Mouse (Mus musculus) erythroblast, embryonic 14.5 days (primary cell): ENCODE measurements around the gene Spef1. TPM values are rescaled to one million over a fixed set of nuclear protein-coding genes. Genes with fewer than 3 reads are reported as not detected.

ENCODE experiments used
- H3K27me3 ChIP-seq: 2 replicates; pipeline ENCODE4 v1.6.1; 2012; ENCODE audit warnings: inconsistent platforms; ENCODE audit not compliant: control insufficient read depth
- H3K36me3 ChIP-seq: 2 replicates; pipeline ENCODE4 v1.6.1; 2012; ENCODE audit warnings: mild to moderate bottlenecking, inconsistent platforms; ENCODE audit not compliant: control insufficient read depth
- H3K4me1 ChIP-seq: 2 replicates; pipeline ENCODE4 v1.6.1; 2012; ENCODE audit warnings: inconsistent platforms; ENCODE audit not compliant: control insufficient read depth
- H3K4me3 ChIP-seq: replicated peaks from 2 replicates; pipeline ENCODE3; 2012; ENCODE audit warnings: moderate library complexity, mild to moderate bottlenecking, inconsistent platforms
- H3K9me3 ChIP-seq: 2 replicates; pipeline ENCODE4 v1.6.1; 2012; ENCODE audit warnings: low read length, inconsistent platforms, mixed read lengths; ENCODE audit not compliant: control insufficient read depth
- GATA1 ChIP-seq: IDR thresholded peaks from 2 replicates; pipeline ENCODE4 v1.6.1; 2012; ENCODE audit warnings: low read length, inconsistent platforms, mixed read lengths
- TAL1 ChIP-seq: IDR thresholded peaks from 3 replicates; pipeline ENCODE4 v1.6.1; 2012; ENCODE audit warnings: low read length, inconsistent platforms, mixed read lengths
- polyA plus RNA-seq: library from polyadenylated mRNA; stranded (reverse); fragments of >175 nt; gene quantifications from 2 replicates; pipeline ENCODE4 v1.2.3, GENCODE M21; 2012

Spef1 gene
- polyA plus RNA-seq, 1 experiment, result 2.1 TPM

DNA sequence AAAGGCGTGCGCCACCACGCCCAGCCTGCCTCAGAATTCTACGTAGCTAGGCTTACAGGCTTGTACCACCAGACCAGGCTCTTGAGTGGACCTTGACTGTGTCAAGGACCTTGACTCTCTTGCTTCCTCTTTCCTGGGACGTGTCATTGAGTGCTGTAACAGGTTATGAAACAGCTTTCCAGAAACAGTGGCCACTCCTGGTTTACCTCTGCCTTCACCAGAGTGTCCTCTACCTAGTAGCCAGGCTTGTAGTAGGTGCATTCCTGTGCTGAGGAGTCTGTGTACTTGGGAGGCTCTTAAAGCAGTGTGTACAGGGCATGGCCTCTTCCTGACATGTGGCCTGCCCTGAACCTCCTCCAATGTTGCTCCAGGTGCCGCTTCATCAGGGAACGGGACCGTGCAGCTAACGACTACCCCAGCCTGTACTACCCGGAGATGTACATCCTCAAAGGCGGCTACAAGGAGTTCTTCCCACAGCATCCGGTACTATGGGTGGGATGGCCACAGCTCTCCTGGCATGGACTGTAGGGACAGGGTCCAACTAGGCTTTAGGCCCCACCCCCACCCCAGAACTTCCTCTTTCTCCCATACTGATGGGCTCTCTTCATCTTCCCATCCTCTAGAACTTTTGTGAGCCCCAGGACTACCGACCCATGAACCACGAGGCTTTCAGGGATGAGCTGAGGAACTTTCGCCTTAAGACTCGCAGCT is 9.7 kb upstream of the Spef1 start:
- H3K36me3 ChIP-seq, result peaks cover 100% of the 10 kb centered on the region
- no peak for TF ChIP-seq GATA1
- no peak for TF ChIP-seq TAL1
- no peak overlapping the region for H3K4me3 ChIP-seq

DNA sequence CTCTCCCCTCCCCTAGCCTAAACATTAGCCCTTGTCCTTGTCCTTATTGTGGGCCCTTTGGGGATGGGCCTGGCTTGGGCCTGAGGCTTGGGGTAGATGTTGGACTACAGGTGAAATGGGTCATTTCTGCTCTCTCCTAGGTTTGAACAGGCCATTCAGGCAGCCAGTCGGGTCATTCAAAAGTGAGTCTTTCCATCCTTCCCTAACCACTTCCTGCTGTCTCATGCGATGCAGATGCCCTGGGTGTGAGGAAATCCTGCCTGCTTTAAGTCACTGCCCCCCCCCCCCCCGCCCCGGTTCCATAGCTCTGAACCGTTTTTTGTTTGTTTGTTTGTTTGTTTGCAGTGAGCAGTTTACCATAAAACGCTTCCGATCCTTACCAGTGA is 3.9 kb upstream of the Spef1 start:
- Histone ChIP-seq H3K4me1 (peaks cover 82% of the 10 kb centered on the region), H3K9me3 (no peaks in the 10 kb centered on the region), H3K27me3 (no peaks in the 10 kb centered on the region; the same call in 1 of the 2 replicates), H3K4me3 (peak overlapping the region; percentile 74), H3K36me3 (peaks cover 91% of the 10 kb centered on the region)
- TF ChIP-seq GATA1 (no peak), TAL1 (no peak)

More for the DNA sequence above, 9.7 kb upstream of the Spef1 start:
- peaks cover 78% of the 10 kb centered on the region for H3K4me1 ChIP-seq
- H3K27me3 ChIP-seq, result no peaks in the 10 kb centered on the region; the same call in 1 of the 2 replicates
- H3K9me3 ChIP-seq, result no peaks in the 10 kb centered on the region; the same call in 1 of the 2 replicates

- Histone ChIP-seq H3K9me3 (no peaks in the 10 kb centered on the region), H3K27me3 (no peaks in the 10 kb centered on the region; the same call in 1 of the 2 replicates), H3K4me1 (peaks cover 84% of the 10 kb centered on the region), H3K4me3 (peak overlapping the region; percentile 74), H3K36me3 (peaks cover 86% of the 10 kb centered on the region)
- TF ChIP-seq TAL1 (no peak), GATA1 (no peak)
These were observed 3.4 kb upstream of the Spef1 start for GRCm38 (mm10) chr2:131190344-131191004.

GRCm38 (mm10) chr2:131189521-131190309 is 2.6 kb upstream of the Spef1 start:
- H3K9me3 ChIP-seq, result no peaks in the 10 kb centered on the region
- peak overlapping the region; percentile 74 for H3K4me3 ChIP-seq
- peaks cover 81% of the 10 kb centered on the region for H3K4me1 ChIP-seq
- TF ChIP-seq TAL1 (peak; percentile 65), GATA1 (peak; percentile 69)
- no peaks in the 10 kb centered on the region; the same call in 1 of the 2 replicates for H3K27me3 ChIP-seq
- H3K36me3 ChIP-seq, result peaks cover 78% of the 10 kb centered on the region

DNA sequence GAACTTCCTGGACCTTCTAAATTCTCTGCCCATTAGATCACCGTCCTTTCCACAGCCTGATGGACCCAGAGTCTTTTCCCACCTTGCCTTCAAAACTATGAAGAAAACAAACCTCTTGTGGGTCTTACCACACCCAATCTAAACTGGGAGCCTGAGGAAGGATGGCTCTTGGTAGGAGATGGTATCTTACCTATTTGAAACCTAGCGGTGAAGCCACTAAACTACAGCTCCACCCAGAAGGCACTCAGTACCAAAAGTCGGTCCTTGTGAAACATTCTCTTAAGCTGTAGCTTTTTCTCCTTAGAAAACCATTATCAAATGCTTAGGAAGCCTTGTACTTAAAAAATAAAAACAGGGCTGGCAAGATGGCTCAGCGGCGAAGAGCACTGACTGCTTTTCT is 1.2 kb upstream of the Spef1 start:
- TF ChIP-seq GATA1 (peak; percentile 63; the same call in 1 of the 2 replicates), TAL1 (no peak)
- H3K9me3 ChIP-seq, result no peaks in the 10 kb centered on the region
- H3K27me3 ChIP-seq, result no peaks in the 10 kb centered on the region; the same call in 1 of the 2 replicates
- H3K36me3 ChIP-seq, result peaks cover 64% of the 10 kb centered on the region
- H3K4me3 ChIP-seq, result peak overlapping the region; percentile 74
- H3K4me1 ChIP-seq, result peaks cover 71% of the 10 kb centered on the region

DNA sequence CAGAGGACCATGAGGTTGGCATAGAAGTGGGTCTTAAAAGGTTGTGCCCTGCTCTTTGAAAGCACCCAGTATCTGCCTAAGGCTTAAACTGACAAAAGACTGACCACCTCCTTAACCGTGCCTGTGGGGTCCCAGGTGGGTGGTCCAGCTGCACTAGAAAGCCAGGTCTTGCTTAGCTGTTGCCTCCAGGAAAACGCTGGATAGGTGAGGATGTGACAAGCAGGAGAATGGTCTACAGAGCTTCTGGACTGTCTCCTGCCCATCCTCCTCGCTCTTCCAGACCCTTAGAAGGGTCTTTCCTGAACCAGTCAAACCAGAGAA is 480 bp upstream of the Spef1 start:
- H3K27me3 ChIP-seq, result no peaks in the 10 kb centered on the region; the same call in 1 of the 2 replicates
- peaks cover 64% of the 10 kb centered on the region for H3K4me1 ChIP-seq
- TF ChIP-seq TAL1, result no peak
- no peak for TF ChIP-seq GATA1
- peaks cover 57% of the 10 kb centered on the region for H3K36me3 ChIP-seq
- H3K9me3 ChIP-seq, result no peaks in the 10 kb centered on the region
- H3K4me3 ChIP-seq, result peak overlapping the region; percentile 74

DNA sequence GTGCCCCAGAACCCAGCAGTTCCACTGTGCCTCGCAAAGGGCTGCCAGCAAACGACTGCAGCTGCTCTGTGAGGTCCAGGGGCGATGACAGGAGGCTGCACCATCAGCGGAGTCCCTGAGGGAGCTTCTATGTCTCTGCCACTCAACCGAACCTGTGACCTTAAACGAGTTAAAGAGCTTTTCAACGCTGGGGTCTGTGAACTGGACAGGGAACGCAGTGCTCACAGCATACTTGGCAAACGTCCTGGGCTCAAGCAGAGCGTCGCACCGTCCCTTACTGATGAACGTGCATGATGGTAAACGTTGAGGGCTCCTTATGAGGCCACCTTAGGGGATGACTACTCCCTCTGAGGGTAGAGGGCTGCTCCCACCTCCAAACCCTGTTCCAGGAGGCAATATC is 739 bp downstream of the Spef1 start:
- Histone ChIP-seq H3K36me3 (peaks cover 45% of the 10 kb centered on the region), H3K4me3 (peak overlapping the region; percentile 74), H3K9me3 (no peaks in the 10 kb centered on the region), H3K4me1 (peaks cover 62% of the 10 kb centered on the region), H3K27me3 (no peaks in the 10 kb centered on the region)
- TF ChIP-seq GATA1 (no peak), TAL1 (no peak)

- Histone ChIP-seq H3K27me3 (no peaks in the 10 kb centered on the region), H3K36me3 (peaks cover 43% of the 10 kb centered on the region), H3K4me1 (peaks cover 69% of the 10 kb centered on the region), H3K9me3 (no peaks in the 10 kb centered on the region), H3K4me3 (peak within 1 kb of the TSS; percentile 79)
- no peak for TF ChIP-seq TAL1
- TF ChIP-seq GATA1, result no peak
These were observed 7.0 kb downstream of the Spef1 start, which contains the start of gene Cenpb for GRCm38 (mm10) chr2:131179990-131180587. TSS of gene Cenpb (minus strand) at chr2:131180067.
